Mouse (Mus musculus): Measurements from ENCODE around the gene Fth1.

Fth1 gene

GRCm38 (mm10) chr19:10022414-10023303, 42.3 kb downstream of the Fth1 start:
- peak; percentile 98 for DNase-seq

GRCm38 (mm10) chr19:10023304-10023758, 42.9 kb downstream of the Fth1 start:
- peak; percentile 96 for DNase-seq

GRCm38 (mm10) chr19:10025169-10025875, 44.9 kb downstream of the Fth1 start:
- DNase-seq, result peak; percentile 98

- DNase-seq, result no peak
These were observed 49.3 kb downstream of the Fth1 start for GRCm38 (mm10) chr19:10029746-10030145.

GRCm38 (mm10) chr19:10033211-10033973, 53.0 kb downstream of the Fth1 start:
- peak; percentile 95 for DNase-seq

GRCm38 (mm10) chr19:10034356-10034755, 54.0 kb downstream of the Fth1 start:
- DNase-seq, result no peak
